Mouse (Mus musculus) cerebral cortex, adult 2 months (tissue): ENCODE measurements around the gene Exosc6.

Experiments used
- WGBS: fragments of 180-500 bp; shearing (Covaris S2); methylation state at CpG from one replicate; pipeline ENCODE4 v1.1.7; 2018; 5-methylcytosine and 5-hydroxymethylcytosine counted together

Exosc6 gene

DNA sequence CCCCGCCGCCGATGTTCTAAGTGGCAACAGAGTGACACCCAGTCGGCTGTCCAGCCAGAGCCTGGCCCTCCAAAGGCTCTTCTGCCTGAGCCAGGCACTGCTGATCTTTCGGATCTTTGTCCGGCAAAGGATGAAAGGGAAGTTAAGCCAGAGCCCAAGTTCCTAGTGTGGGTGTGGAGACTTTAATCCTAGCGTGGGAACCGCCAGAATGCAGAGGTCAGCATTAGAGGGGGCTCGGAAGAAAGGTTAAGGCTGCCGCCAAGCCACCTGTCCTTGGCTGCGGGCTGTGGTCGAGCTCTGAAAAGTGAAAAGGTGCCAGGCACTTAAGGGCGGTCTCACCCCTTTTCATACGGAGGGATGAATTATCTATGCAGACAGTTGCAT lies 5.5 kb downstream of the Exosc6 start:
- 3% methylated on average over 14 of the region's 14 CpGs for WGBS

DNA sequence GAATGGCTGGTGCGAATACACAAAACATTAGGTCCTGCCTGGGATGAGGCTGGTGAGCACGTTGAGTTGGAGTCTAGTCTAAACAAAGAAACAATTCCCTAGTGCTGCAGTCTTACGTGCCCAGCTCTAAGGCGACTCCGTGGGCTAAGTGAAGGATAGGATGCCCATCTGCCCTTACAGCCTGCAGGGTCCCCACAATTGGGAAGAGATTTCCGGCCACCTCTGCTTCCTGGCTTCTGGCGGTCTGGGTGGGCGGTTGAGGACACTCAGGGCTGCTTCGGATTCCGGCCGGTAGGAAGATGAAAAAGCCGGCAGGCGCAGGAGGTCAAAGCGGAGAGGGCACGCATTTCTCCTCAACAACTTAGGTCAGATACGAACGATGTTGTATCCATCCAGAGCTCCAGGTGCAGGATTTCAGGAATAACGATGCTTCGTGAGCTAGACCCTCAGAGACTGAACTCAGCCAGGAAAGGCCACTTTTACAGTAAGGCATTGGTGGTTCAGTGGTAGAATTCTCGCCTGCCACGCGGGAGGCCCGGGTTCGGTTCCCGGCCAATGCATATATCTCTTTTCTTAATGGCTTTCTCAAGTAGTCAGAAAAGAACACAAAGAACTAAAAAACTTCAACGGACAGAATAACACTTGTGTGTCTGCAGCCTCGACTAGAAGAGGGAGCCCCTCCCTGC lies 6.1 kb downstream of the Exosc6 start:
- WGBS = under 1% methylated on average over 27 of the region's 27 CpGs

DNA sequence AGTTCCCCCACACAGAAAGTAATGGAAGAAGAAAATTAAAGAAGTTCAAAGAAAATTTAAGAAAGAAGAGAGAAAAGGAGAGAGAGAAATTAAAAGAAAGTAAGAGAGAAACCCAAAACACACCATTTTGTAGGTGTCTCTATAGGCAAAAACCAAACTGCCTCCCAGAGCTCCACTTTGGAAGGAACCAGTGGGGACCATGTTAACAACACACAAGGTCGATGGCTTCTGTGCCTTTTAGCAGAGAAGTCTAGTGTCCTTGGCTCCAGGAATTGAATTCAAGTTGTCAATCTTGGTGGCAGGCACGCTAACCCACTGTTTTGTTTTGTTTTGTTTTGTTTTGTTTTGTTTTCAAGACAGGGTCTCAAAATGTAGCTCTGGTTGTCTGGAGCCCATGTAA lies 6.8 kb downstream of the Exosc6 start:
- 48% methylated on average over 2 of the region's 2 CpGs for WGBS

DNA sequence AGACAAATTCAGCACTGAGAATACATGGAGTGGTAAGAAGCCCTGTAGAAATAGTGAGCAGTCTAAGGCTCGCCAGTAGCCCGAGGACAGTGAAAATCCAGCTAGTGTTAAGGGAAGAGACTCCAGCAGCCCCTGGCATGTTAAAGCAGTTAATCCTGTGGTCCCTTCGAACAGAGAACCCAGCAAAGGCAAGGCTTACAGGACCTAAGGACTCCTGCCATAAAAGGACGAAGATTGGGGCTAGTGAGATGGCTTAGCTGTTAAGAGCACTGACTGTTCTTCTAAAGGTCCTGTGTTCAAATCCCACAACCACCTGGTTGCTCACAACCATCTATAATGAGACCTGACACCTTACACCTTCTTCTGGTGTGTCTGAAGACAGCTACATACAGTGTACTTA lies 10.2 kb downstream of the Exosc6 start:
- WGBS = 64% methylated on average over 4 of the region's 4 CpGs

DNA sequence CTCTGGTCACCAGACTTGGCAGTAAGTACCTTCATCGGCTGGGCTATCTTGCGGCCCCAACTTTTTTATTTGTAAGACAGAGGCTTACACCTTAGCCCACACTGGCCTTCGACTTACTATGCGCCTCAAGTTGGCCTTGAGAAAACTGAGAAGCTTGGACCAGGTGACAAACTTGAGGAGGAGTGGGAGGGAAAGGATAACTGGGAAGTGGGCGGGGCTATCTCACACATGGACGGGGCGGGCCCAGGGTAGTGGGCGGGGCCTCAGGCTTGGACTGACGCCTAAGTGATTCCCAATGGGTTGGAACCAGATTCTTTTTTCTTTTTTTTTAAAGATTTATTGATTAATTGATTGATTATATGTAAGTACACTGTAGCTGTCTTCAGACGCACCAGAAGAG lies 11.3 kb downstream of the Exosc6 start:
- 43% methylated on average over 10 of the region's 10 CpGs for WGBS

DNA sequence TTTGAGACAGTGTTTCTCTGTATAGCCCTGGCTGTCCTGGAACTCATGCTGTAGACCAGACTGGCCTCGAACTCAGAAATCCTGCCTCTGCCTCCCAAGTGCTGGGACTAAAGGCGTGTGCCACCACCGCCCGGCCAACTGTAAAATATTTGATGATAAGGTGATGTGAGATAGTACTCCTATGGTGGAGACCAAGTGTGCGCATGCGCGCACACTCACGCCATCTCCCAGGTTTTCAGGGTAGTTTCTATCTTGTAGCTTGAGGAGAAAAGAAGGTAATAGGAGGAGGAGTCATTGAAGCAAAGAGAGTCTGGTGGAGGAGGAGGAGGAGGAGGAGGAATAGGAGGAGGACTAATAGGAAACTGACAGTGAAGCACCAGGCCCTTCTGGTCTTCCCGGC lies 12.5 kb downstream of the Exosc6 start:
- 94% methylated on average over 9 of the region's 9 CpGs for WGBS

DNA sequence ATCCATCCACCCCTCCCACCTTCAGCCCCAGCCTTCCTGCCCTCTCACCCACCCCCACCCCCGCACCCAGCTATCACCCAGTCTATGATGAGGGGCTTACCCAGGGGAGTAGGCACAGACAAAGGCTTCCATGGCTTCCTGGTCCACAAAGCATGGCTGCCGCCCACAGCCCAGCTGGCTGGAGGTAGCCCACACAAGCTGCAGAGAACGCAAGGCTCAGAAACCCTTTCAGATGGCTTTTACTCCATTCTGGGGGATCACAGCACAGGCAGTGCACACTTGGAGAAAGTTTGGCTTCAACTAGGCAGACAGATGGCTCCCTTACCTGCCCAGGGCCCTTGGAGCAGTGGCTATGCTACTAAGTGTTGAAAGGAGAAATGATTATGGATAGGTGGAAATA lies 19.8 kb downstream of the Exosc6 start:
- whole genome bisulfite sequencing = 48% methylated on average over 3 of the region's 3 CpGs

DNA sequence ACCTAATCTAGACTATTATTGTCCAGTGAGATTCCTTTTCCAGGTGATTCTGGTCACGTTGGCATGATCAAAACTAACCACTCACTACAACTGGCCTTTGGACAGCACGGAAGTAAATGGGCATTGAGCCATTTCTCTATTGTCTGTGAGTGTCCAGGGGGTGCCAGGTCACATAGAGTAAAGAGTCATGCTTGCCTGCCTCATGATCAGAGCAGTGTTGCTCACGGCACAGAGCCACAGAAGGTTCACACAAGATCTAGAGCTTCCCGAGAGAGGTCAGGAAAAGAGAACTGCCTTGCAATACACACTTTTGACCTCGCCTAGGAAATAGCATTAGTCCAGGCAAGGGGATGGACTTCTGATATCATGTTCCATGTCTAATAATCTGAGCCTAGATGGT lies 23.3 kb downstream of the Exosc6 start:
- 70% methylated on average over 5 of the region's 5 CpGs for WGBS

DNA sequence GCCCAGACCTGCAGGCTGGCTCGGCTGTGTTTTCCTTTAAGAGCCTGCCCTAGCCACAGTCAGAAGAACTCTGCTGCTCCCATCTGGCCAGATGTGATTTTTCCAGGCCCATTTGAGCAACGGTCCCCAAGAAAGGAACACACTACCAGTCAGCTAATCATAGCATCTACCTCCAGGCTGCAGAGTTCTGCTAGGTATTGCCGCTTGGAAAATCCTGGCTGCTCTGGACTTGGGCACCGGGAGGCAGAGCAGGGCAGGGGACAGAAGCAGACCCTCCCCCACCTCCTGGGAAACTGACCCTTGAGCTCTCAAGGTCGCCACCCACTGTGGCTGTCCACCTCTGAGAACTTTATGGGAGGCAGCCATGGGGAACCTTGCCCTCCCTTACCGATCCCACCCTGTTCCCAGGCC lies 23.7 kb downstream of the Exosc6 start:
- 60% methylated on average over 6 of the region's 6 CpGs for WGBS

DNA sequence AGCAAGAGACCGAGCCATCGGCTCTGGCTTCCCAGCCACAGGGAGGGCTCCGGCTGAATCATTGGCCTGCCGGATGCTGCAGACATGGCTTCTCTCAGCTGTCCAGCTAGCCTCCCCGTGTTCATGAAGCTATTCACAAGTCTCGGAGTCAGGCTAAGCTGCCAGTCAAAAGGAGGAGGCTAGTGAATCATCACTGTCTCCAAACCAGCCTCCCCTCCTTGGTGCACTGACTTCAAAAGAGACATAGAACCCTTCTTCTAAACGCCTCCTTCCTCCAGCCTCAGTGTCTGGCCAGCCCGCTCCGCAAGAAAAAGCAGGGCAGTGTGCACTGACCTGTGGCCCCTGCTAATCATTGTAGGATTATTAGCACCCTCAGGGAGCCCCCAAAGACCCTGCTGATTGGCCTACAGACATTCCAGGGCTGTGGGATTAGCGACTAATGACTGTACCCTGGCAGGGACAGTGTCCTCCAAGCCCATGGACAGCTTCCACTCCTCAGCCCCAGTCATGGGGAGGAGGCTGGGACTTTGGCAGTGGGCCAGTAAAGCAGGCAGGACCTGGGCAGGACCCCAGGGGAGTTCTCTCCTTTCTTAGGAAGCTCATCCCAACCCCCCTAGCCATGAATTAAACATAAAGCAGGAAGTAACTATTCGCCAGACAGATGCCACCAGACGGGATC lies 25.6 kb downstream of the Exosc6 start:
- WGBS = 51% methylated on average over 12 of the region's 12 CpGs

DNA sequence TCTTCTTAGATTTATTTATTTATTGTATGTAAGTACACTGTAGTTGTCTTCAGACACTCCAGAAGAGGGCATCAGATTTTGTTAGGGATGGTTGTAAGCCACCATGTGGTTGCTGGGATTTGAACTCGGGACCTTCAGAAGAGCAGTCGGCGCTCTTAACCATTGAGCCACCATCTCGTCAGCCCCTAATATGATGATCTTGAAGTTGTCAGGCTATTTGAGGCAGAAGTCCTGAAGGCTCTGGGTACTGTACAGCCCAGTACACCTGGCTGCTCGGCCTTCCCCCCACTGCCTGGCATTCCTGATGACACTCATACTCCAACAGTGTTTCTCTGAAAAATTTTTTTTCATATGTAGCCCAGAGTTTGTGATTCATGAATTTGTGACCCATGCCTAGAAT lies 27.8 kb downstream of the Exosc6 start:
- 92% methylated on average over 5 of the region's 5 CpGs for WGBS

DNA sequence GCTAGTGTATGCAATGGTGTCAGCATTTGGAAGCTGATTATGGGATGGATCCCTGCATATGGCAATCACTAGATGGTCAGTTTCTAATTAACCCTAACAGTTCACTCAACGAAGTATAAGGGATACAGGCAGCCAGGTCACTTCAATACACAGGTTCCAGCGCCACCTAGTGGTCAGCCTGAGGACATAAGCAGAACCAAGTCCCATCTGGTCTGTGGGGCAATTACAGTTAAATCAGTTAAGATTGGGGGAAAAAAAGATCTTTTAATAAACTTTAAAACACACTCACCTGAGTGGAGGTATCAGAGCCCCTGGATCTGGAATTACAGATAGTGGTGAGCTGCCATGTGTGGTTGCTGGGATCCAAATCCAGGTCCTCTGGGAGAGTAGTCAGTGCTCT lies 34.0 kb downstream of the Exosc6 start:
- WGBS = 0% methylated on average over 2 of the region's 2 CpGs

DNA sequence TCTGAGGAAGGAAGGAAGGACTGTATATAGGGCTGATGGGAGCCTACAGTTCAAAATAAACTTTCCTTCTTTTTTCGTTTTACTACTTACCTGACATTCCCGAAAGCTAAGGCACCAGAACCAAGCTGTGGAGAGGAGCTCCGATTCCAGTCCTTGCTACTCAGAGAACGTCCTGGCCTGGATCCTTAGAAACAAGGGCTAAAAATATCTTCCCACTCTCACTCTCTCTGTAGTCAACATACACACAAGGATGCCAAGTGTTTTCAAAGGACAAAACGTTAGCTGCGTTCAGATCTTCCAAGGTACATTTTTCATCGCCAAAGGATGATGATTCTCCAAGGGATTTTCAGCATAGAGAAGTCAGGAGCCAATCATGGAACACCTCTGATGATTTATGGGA lies 35.6 kb downstream of the Exosc6 start:
- WGBS = 38% methylated on average over 7 of the region's 7 CpGs

DNA sequence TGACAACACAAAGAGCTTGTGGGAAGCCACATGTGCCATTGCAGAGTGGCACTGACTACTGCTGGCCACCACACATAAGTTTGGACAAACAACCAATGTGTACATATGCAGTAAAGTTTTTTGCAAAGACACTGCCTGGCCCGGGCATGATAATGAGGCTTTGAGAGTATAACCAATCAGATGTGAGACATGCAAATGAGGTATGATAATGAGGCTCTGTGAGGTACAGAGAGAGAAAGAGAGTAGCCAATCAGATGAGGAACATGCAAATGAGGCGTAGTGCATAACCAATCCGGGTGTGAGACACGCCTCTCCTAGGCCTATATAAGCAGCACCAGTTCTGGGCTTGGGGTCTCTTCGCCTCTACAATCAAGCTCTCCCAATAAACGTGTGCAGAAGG lies 36.2 kb downstream of the Exosc6 start, which contains the start of gene Clec18a:
TSS of gene Clec18a (minus strand) at position 101 of the 400 bp plus-strand sequence.
- WGBS = 91% methylated on average over 5 of the region's 6 CpGs

DNA sequence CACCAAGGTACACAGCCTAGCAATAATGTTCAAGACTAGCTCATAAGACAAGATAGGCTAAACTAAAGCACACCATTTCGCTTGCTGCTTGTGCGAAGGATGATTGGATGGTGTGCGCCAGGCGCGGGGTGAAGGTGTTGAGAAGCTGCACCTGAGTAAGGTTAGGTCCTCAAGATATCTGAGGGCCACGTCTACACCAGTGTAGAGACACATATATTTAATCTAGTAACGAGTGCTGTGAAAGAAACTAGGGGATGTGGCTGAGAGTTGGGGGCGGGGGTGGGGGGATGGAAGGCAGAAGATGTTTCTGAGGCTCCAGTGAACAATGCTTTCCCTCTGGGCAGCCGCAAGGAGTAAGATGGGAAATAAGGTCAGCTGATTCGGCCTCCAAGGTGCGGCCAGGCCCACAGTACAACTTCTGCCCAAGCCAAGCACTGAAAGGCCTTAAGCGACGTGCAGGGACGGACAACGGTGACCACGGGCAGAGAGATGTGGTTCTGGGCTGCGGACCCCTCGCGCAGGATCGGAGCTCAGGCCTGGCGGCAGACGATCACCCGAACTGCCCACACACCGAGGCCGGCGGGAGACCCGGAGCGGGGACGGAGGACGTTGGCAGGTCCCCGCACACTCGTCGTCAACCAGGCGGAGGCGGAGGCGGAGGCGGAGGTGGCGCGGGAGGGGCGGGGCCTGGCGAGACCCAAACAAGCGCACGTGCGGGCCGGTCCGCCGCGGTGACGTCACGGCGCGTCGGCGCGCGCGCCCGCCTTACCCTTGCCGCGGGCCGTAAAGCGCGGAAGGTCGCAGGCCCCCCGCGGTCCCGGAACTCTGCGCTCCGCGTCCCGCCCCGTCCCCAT lies 38.0 kb downstream of the Exosc6 start, which contains the start of gene Pdpr:
TSS of gene Pdpr (plus strand) at position 766 of the 854 bp plus-strand sequence.
- 4% methylated on average over 72 of the region's 72 CpGs for WGBS

DNA sequence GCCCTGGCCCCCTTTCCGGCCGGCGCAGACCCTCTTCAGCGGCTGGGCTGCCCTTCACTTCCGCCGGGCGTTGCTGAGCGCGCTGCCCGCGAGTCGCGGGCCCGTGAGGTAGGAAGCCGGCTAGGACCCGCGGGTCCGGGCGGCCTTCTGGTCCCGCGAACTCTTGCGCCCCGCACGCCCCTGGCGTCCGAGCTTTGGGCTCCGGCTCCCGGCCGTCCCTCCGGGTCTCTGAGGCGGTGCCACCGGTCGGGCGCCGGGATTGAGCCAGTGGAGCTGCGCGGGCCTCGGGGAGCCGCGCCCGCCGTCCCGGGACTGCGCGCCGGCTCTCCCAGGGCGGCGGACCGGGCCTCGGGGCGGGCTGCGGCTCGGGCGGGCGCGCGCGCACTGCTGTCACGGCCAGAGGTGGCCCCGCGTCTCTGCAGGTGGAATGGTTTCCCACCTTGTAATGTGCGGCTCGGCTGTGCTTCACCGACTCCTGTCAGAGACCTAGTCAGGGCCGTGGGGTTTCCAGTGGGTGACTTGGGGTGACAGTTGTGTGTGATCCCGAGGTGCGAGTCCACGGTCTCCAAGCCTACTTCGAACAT lies 38.7 kb downstream of the Exosc6 start:
- WGBS = under 1% methylated on average over 56 of the region's 69 CpGs
